Mouse (Mus musculus): ENCODE data around the gene Exoc3l2.
A peak's percentile ranks its signal among the peaks of the same experiment; 100 is the strongest.

Exoc3l2 gene

DNA sequence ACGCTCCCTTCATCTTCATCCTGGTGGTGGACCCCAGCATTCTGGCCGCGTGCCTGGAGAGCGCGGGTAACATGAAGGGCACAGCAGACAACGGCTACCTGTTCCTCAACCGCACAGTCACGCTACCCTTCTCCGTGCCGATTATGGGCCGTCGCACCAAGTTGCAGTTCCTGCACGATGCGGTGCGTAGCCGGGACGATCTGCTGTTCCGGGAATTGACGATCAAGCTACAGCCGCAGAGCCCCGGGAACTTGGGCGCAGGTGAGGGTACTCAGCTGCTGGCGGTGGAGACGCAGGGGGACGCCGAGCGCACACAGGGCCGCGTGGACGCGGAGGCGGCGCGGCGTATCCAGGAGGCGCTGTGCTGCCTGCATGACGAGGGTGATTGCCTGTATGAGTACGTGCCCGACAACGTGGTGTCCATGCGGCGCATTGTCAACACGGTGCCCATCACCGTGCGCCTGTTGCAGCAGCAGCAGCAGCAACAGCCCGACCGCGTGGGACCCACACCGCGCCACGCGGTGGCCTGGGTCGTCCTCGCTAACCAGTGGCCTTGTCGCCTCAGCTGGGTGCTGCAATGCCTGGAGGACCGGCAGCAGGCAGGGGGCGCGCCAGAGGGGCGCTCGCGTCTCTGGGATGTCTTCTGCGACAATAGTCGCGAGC is 60.8 kb downstream of the Exoc3l2 start:
- no peak for DNase-seq (ENCODE audit: low spot score)

- no peak for DNase-seq (ENCODE audit: low spot score)
Measured at GRCm38 (mm10) chr7:19524420-19525104, 61.4 kb downstream of the Exoc3l2 start.

DNA sequence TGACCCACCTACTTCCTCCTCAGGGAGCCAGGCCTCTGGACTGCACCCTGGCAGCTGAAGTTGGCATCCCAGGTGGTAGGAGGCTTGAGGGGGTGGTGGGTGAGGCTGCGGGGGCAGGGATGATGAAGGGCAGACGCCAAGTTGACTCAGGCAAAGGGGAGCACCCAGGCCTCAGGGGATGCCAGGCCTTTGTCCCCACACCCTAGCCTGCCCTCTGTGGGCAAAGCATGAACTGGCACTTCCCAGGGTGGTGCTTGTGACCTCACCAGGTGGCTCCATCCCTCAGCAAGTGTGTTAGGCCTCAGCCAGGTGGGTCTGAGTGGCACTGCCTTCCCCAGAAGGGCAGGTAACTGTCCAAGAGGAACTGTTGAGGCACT is 62.0 kb downstream of the Exoc3l2 start:
- DNase-seq (ENCODE audit: low spot score): no peak

DNA sequence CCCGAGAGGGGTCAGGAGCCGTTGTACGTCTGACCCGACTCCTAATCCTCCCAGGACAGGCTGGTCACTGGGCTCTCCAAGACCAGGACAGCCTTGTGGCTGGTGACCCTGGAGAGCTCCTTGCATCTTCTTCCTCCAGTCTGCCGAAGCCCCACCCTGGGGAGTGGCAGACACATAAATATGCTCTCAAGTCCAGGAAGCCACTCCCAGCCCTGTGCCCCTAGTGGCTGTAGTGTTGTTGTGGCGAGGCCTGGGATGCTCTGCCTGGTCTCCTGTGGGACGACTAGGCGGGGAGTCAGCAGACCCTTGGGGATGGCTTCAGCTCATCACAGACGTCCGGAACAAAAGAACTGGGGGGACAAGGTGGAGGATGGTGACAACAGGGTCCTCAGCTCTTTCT is 67.9 kb downstream of the Exoc3l2 start:
- peak; percentile 52 for DNase-seq (ENCODE audit: low spot score)

DNA sequence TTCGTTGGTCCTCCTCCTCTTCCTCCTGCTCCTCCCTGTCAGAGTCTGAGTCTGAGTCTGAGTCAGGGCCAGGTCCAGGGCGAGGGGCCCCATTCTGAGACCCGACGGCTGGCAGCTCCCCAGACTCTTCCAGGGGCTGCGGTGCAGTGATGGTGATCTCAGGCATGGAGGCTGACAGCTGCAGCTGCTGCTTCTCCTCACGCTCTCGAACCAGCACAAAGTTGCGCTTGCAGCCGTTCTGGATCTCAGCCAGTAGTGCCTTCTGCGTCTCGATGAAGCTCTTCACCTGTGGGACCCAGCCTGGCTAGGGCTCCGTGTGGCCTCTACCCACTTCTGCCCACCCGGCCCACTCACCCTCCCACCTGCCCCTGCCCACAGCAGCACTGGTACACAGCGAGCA is 69.1 kb downstream of the Exoc3l2 start:
- no peak for DNase-seq (ENCODE audit: low spot score)

- no peak for DNase-seq (ENCODE audit: low spot score)
Measured at GRCm38 (mm10) chr7:19534676-19535075, 71.5 kb downstream of the Exoc3l2 start.

DNA sequence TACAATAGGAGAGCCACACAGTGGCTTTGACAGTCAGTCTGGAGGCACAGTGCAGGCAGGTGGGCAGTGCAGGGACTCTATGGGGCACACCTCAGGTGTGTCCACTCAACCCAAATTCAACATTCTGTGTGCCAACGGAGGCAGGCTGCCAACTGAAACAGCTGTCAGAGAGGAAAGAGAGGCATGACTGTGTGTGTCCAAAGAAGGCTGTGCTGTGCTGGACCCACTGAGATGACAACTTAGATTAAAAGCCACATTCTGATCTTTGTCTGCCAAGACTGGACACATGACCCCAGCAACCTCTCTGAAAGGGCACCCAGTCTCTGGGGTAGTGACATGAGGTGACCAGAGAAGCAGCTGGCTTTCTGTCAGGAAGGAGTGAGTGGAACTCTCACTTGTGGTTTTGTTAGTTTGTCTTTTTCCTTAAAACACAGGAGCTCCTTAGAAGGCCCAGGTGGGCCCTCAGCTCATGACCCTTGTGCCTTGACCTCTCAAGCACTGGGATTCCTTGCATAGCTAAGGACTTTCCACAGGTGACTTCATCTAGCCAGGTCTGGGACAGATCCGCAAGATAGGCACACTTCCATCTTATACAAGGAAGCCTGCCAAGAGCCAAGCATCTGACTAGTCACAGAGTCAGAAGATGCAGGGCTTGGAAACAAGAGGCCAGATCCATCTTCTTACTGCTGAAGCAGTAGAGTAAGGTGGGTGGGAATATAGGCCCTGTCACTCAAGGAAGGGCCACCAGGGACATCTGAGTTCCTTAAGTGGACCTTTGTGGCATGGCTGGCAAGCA is 77.8 kb downstream of the Exoc3l2 start:
- DNase-seq (ENCODE audit: low spot score): no peak

GRCm38 (mm10) chr7:19541681-19542154 is 78.6 kb downstream of the Exoc3l2 start:
- no peak for DNase-seq (ENCODE audit: low spot score)

DNA sequence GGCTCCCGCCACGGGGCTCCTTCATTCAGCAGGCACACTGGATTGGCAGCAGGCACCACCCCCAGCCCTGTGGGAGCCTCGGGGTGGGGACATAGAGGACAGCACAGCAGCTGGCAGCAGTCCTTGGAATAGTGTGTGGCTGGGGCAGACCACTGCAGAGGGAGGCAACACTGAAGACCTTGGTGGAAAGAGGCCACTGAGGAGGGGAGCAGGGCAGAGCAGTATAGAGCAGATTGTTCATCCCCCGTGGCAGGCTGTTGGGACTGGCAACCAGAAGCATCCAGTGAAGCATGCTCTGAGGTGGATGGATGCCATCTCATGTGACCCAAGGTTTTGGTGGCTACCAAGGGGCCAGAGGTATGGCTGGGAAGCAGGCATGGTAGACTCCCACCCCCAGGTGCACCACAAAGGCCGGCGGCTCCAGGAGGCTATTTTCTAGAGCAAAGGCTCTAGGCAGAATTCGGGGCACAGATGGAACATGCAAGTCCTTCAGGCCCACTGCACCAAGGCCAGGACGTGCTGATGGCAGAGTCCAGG is 79.1 kb downstream of the Exoc3l2 start:
- no peak for DNase-seq (ENCODE audit: low spot score)

- DNase-seq (ENCODE audit: low spot score): no peak
Measured at GRCm38 (mm10) chr7:19543584-19543983, 80.5 kb downstream of the Exoc3l2 start.

GRCm38 (mm10) chr7:19546007-19546406 is 82.9 kb downstream of the Exoc3l2 start:
- DNase-seq (ENCODE audit: low spot score): no peak
